9 mouse cellular contexts compared by ENCODE assay signal in the genomic region with DNA sequence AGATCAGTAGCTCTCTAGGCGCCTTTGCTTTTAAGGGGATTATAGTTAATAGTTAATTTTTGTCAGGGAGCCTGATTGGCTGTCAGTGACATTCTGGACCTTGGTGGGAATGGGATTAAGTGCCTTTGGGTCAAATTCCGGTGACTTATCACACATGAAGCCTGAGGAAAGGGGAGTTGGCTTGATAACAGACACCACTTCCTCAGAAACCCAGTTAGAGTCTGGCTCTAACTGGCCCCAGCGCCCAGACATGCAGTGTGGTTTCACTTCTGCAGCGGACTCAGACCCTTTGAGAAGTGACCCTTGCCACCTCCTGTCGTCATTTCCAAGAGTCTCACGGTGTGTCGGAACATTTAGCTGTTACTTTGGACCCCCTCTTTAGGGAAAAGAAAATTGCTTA. TPM values are rescaled to one million over a fixed set of nuclear protein-coding genes. Genes with fewer than 3 reads are reported as not detected.
DNase-seq lines count a peak whose midpoint lies in the region; ATAC-seq lines count a peak whose summit lies in the region.
"Had no signal": no experiment of that assay in that cellular context is flagged by ENCODE, and none has a peak within 500 bp of the region (broad histone marks: within the 10 kb centered on the region; RNA-seq: fewer than 3 reads in every experiment).

No protein-coding gene starts in this region.

- 30% methylated on average over 7 of the region's 7 CpGs for WGBS in kidney, embryonic 16.5 days
- WGBS in forebrain, embryonic 10.5 days: 85% methylated on average over 7 of the region's 7 CpGs

- ATAC-seq in common myeloid progenitor, adult 5-6 weeks (replicated peaks; ENCODE audit: low read depth, poor library complexity, severe bottlenecking): peak; percentile 85
- peak; percentile 43 for ATAC-seq in kidney, embryonic 16.5 days (ENCODE audit: low FRiP score, low TSS enrichment)
- peak; percentile 75 for ATAC-seq in monocyte, adult 5-6 weeks (replicated peaks; ENCODE audit: insufficient number of reproducible peaks, low FRiP score, low TSS enrichment, poor library complexity, severe bottlenecking)

- peak overlapping the region; percentile 35; the same call in 1 of the 2 replicates for H3K9ac ChIP-seq in kidney, embryonic 16.5 days (replicated peaks; ENCODE audit: low read length)

- peak; percentile 45 for DNase-seq in layer of hippocampus, adult 11-12 months (ENCODE audit: low spot score)
- DNase-seq in layer of hippocampus, postnatal 14 days (ENCODE audit: low spot score in 2 of 2): no peak
- no peak for DNase-seq in forebrain, embryonic 10.5 days (ENCODE audit: extremely low spot score, low spot score)
- DNase-seq in thymus, postnatal 25 days: no peak
- no peak for DNase-seq in frontal cortex, postnatal 25 days (ENCODE audit: low spot score in 2 of 2)

- no peaks in the 10 kb centered on the region for H3K9me3 ChIP-seq in kidney, embryonic 16.5 days (ENCODE audit: low read length)
- H3K9me3 ChIP-seq in forebrain, embryonic 10.5 days: no peaks in the 10 kb centered on the region

- H3K36me3 ChIP-seq in kidney, embryonic 16.5 days (ENCODE audit: insufficient read depth, low read length): peaks cover 25% of the 10 kb centered on the region
- H3K36me3 ChIP-seq in forebrain, embryonic 10.5 days (replicated peaks): peaks cover 64% of the 10 kb centered on the region

- H3K4me3 ChIP-seq in kidney, embryonic 16.5 days (ENCODE audit: low read length): peak overlapping the region; percentile 6; the same call in 1 of the 2 replicates
- no peak overlapping the region for H3K4me3 ChIP-seq in forebrain, embryonic 10.5 days

- no peaks in the 10 kb centered on the region for H3K27me3 ChIP-seq in kidney, embryonic 16.5 days (ENCODE audit: insufficient read depth, low read length)
- H3K27me3 ChIP-seq in forebrain, embryonic 10.5 days (ENCODE audit: poor library complexity, severe bottlenecking): no peaks in the 10 kb centered on the region

- H3K4me2 ChIP-seq in kidney, embryonic 16.5 days (replicated peaks; ENCODE audit: low read depth, low read length): peak overlapping the region; percentile 36

- H3K4me1 ChIP-seq in kidney, embryonic 16.5 days (ENCODE audit: insufficient read depth, low read length): peaks cover 16% of the 10 kb centered on the region
- H3K4me1 ChIP-seq in forebrain, embryonic 10.5 days: 0 out of 2 replicates have a peak, but pooled peaks cover 4% of the 10 kb centered on the region

- H3K27ac ChIP-seq in kidney, embryonic 16.5 days (ENCODE audit: low read length): peak overlapping the region; percentile 60
- no peak overlapping the region for H3K27ac ChIP-seq in forebrain, embryonic 10.5 days

RNA-seq across cellular contexts. Expression of a gene that starts 8.4 kb away (rescaled TPM):
- total RNA-seq in layer of hippocampus, postnatal 14 days (2021): 10 to 100 TPM; 10.7 to 11.2 TPM
- 58.8 and 59.1 TPM in 2 replicates for total RNA-seq in common myeloid progenitor, adult 5-6 weeks (2017)
- 70.2 and 77.9 TPM in 2 replicates for polyA plus RNA-seq in kidney, embryonic 16.5 days (2015; fragmentation: Nextera tagmentation; extraction: Ambion mirVana)
- 106 to 120 TPM (median 118 TPM) in 3 replicates for total RNA-seq in monocyte, adult 5-6 weeks (2017)
- polyA plus RNA-seq in forebrain, embryonic 10.5 days (2016; fragmentation: Nextera tagmentation; extraction: Ambion mirVana): 107 TPM in 2 replicates

RNA-seq across cellular contexts. Expression of a gene that starts 8.5 kb away (rescaled TPM):
- 10 to 100 TPM; 30.3 to 42.0 TPM for total RNA-seq in layer of hippocampus, postnatal 14 days (2021)
- 77.6 and 92.6 TPM in 2 replicates for total RNA-seq in common myeloid progenitor, adult 5-6 weeks (2017)
- polyA plus RNA-seq in kidney, embryonic 16.5 days (2015; fragmentation: Nextera tagmentation; extraction: Ambion mirVana): 16.6 and 18.9 TPM in 2 replicates
- total RNA-seq in monocyte, adult 5-6 weeks (2017): 23.0 to 41.0 TPM (median 25.3 TPM) in 3 replicates
- polyA plus RNA-seq in forebrain, embryonic 10.5 days (2016; fragmentation: Nextera tagmentation; extraction: Ambion mirVana): 18.7 and 19.0 TPM in 2 replicates

RNA-seq across cellular contexts. Expression of a gene that starts 14.6 kb away (rescaled TPM):
- total RNA-seq in layer of hippocampus, postnatal 14 days (2021): under 1 TPM; 0.30 to 0.45 TPM
- 0.05 and 1.4 TPM in 2 replicates for total RNA-seq in common myeloid progenitor, adult 5-6 weeks (2017)
- polyA plus RNA-seq in kidney, embryonic 16.5 days (2015; fragmentation: Nextera tagmentation; extraction: Ambion mirVana): 2.6 and 2.7 TPM in 2 replicates
- total RNA-seq in monocyte, adult 5-6 weeks (2017): 0.39 TPM in 1 of 3 replicates, not detected in the others
- polyA plus RNA-seq in forebrain, embryonic 10.5 days (2016; fragmentation: Nextera tagmentation; extraction: Ambion mirVana): 0.64 and 0.78 TPM in 2 replicates
- total RNA-seq: left cerebral cortex, adult 18-20 months had no signal

RNA-seq across cellular contexts. Expression of a gene that starts 33.1 kb away (rescaled TPM):
- total RNA-seq in layer of hippocampus, postnatal 14 days (2021): under 1 TPM in 1 of 2 experiments, not detected in 1; 0.79 TPM
- total RNA-seq in common myeloid progenitor, adult 5-6 weeks (2017): 28.4 and 29.1 TPM in 2 replicates
- polyA plus RNA-seq in kidney, embryonic 16.5 days (2015; fragmentation: Nextera tagmentation; extraction: Ambion mirVana): 1.7 and 2.0 TPM in 2 replicates
- 5.9 TPM in 1 of 3 replicates, not detected in the others for total RNA-seq in monocyte, adult 5-6 weeks (2017)
- not detected in 2 replicates for polyA plus RNA-seq in forebrain, embryonic 10.5 days (2016; fragmentation: Nextera tagmentation; extraction: Ambion mirVana)
- total RNA-seq: left cerebral cortex, adult 18-20 months had no signal

RNA-seq across cellular contexts. Expression of a gene that starts 36.5 kb away (rescaled TPM):
- 1 to 10 TPM in 1 of 2 experiments, under 1 TPM in 1; 0.36 to 1.0 TPM for total RNA-seq in layer of hippocampus, postnatal 14 days (2021)
- total RNA-seq in common myeloid progenitor, adult 5-6 weeks (2017): 2.1 and 2.2 TPM in 2 replicates
- 8.3 and 8.8 TPM in 2 replicates for polyA plus RNA-seq in kidney, embryonic 16.5 days (2015; fragmentation: Nextera tagmentation; extraction: Ambion mirVana)
- total RNA-seq in monocyte, adult 5-6 weeks (2017): 0.95 to 2.9 TPM (median 2.3 TPM) in 3 replicates
- 0.07 and 0.27 TPM in 2 replicates for polyA plus RNA-seq in forebrain, embryonic 10.5 days (2016; fragmentation: Nextera tagmentation; extraction: Ambion mirVana)
